Mouse (Mus musculus): Measurements from ENCODE around the gene Txndc2. TPM values are rescaled to one million over a fixed set of nuclear protein-coding genes. Genes with fewer than 3 reads are reported as not detected.

The Txndc2 gene
- polyA plus RNA-seq, 1 experiment from 2014 or later: 0.08 TPM

DNA sequence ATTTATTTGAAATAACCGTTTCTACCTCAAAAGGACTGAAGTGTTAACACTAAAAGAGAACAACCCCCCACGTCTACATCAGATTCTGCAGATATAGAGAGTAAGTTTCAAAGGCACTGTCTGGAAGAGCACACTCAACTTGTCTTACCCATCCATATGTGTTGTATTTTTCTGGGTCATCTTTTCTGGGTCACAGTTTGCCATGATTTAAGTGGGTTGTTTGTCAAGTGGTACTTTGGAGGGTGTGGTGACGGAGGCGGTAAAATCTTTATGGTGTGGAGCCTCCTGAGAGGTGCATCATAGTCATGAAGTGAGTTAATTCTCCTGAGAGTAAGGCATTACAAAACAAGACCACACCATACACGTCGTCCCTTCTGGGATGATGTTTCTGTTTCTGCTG is 16.4 kb downstream of the Txndc2 start:
- Histone ChIP-seq H3K36me3 (no peaks in the 10 kb centered on the region), H3K4me1 (no peaks in the 10 kb centered on the region), H3K4me2 (no peak overlapping the region), H3K4me3 (no peak overlapping the region), H3K9me3 (no peaks in the 10 kb centered on the region), H3K27ac (no peak overlapping the region), H3K27me3 (no peaks in the 10 kb centered on the region), H3K9ac (no peak overlapping the region)
- WGBS: 87% methylated on average over 6 of the region's 6 CpGs
- ATAC-seq (ENCODE audit: insufficient number of reproducible peaks, low FRiP score, low TSS enrichment, low read depth): no peak

DNA sequence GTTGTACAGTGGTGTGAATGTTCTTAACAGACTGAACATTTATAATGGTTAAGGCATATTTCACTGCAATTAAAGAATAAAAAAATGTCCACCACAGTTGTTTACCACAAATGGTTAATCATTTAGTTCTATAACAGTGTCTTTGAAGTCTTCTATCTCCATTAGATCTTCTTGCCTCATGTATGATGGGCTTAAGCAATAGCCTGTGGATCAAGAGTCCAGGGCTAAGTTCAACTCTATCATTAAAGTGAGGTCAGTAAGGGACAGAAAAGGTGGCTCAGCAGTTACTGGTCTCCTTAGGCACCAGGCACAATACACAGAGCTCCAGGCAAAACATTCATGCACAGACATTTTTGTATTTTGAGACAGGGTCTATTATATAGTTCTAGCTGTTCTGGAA is 18.8 kb downstream of the Txndc2 start:
- H3K9me3 ChIP-seq: no peaks in the 10 kb centered on the region
- H3K36me3 ChIP-seq: no peaks in the 10 kb centered on the region
- H3K9ac ChIP-seq: no peak overlapping the region
- no peak for ATAC-seq (ENCODE audit: insufficient number of reproducible peaks, low FRiP score, low TSS enrichment, low read depth)
- H3K27ac ChIP-seq: no peak overlapping the region
- no peaks in the 10 kb centered on the region for H3K4me1 ChIP-seq
- H3K4me2 ChIP-seq: no peak overlapping the region
- H3K4me3 ChIP-seq: no peak overlapping the region
- no peaks in the 10 kb centered on the region for H3K27me3 ChIP-seq

DNA sequence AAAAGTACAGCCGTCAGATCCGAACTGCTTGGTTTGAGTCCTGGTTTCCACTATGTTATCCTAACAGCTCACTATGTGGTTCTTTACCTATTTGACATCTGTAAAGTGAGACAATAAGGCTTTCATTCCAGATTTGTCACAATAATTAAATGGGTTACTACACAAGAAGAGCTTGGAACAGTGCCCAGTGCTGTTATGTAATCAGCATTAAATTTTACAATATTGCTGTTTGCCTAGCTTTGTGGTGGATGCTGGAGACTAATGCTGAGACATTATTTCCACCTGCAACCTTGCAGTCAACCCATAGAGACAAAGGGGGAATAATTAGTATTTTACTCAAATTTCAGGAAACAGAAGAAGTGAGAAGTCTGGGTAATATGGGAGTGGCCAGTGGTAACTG is 23.5 kb downstream of the Txndc2 start:
- ATAC-seq (ENCODE audit: insufficient number of reproducible peaks, low FRiP score, low TSS enrichment, low read depth): no peak
- H3K27ac ChIP-seq: no peak overlapping the region
- no peaks in the 10 kb centered on the region for H3K36me3 ChIP-seq
- no peak overlapping the region for H3K9ac ChIP-seq
- no peak overlapping the region for H3K4me3 ChIP-seq
- H3K4me1 ChIP-seq: peaks cover 6% of the 10 kb centered on the region
- 59% methylated on average over 2 of the region's 2 CpGs for WGBS
- no peak overlapping the region for H3K4me2 ChIP-seq
- H3K9me3 ChIP-seq: no peaks in the 10 kb centered on the region
- H3K27me3 ChIP-seq: no peaks in the 10 kb centered on the region

DNA sequence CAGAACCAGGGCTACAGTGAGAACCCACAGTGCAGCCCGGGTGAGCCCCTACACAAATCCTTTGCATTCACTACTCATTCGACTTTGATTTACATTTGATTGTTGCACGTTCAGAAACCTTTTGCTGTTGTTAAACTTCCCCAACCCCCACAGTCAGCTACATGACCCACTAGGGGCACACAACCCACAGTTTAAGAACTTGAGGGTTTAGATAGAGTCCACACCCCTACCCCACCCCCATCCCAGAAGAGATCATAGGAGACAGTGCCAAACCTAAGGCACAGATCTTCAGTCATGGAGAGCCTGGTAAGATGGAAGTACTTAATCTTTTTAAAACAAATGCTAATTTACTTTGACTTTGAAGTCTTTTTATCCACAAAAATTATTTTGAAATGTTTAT is 26.3 kb downstream of the Txndc2 start:
- H3K4me1 ChIP-seq: peaks cover 12% of the 10 kb centered on the region
- 36% methylated on average over 3 of the region's 3 CpGs for WGBS

DNA sequence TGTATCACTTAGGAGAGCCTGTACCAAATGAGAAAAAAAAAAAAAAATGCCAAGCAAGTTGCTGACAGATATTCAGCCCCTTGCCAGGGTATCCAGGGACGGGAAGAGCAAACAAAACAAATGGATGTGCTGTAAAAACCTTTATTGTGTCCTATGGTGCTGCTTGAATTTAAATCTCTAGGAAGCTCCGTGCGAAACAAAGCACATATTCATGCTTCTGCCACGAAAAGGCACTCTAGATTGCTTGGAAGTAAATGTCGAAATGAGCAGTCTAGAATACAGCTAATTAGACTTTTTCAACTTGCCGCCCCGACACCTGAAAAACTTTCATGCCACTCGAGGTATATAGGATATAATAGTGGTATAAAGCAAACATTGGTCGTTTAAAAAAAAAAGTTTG is 27.5 kb downstream of the Txndc2 start:
- H3K27ac ChIP-seq: peak overlapping the region; percentile 100
- under 1% methylated on average over 9 of the region's 9 CpGs for WGBS
- no peaks in the 10 kb centered on the region for H3K36me3 ChIP-seq
- no peaks in the 10 kb centered on the region for H3K27me3 ChIP-seq
- peaks cover 15% of the 10 kb centered on the region for H3K4me1 ChIP-seq
- peak overlapping the region; percentile 97 for H3K4me3 ChIP-seq
- H3K4me2 ChIP-seq: peak overlapping the region; percentile 59
- peak overlapping the region; percentile 99 for H3K9ac ChIP-seq
- ATAC-seq (ENCODE audit: insufficient number of reproducible peaks, low FRiP score, low TSS enrichment, low read depth): no peak
- H3K9me3 ChIP-seq: no peaks in the 10 kb centered on the region

More for the DNA sequence above, 26.3 kb downstream of the Txndc2 start:
- ATAC-seq (ENCODE audit: insufficient number of reproducible peaks, low FRiP score, low TSS enrichment, low read depth): no peak
- Histone ChIP-seq H3K27me3 (no peaks in the 10 kb centered on the region), H3K9ac (no peak overlapping the region), H3K4me2 (no peak overlapping the region), H3K36me3 (no peaks in the 10 kb centered on the region), H3K27ac (no peak overlapping the region), H3K4me3 (no peak overlapping the region), H3K9me3 (no peaks in the 10 kb centered on the region)

DNA sequence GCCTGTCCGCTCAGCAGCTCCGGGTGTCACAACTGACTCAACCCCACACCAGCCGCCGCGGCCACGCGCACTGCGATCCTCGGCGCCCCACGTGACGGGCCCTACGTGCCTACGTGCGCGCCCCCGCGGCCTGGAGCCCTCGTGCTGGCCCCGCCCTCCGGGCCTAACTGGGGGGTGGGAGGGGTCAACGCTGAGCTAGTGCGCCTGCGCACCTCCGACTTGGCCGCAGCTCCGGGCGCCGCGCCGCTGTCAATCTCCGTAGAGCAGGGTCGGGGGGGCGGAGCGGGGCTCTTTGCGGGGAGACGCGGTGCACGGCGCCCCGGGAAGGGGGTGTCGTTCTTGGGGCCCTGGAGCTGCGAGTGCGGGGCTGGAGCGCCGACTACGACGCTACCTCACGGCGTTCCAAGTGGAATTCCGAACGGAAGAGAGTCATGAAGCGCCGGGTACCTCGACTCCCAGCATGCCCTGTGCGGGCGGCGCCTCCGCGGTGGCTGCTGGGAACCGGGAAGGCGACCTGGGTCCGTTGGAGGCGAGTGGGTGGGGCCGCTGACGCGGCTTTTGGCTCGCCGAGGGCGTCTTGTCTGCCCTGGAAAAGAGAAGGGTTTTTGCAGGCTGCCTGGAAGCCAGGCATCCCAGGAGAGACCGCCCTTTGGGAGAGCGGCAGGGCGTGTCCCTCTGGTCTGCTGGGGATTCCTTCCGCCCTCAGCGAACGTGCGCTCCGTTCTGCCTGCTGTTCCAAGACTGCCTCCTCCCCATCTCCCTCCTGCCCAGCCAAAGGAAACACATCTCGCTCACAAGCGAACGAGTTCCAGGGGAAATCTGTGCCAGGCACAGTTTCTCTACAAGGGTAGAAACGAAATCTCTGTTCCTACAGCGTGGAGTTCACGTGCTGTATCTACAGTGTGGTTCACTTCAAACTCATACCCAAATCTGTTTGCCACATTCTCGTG is 28.2 kb downstream of the Txndc2 start, which contains the start of gene Vapa:
Gene Vapa, minus strand, starts transcription at position 93 of the 950 bp plus-strand sequence.
- H3K4me1 ChIP-seq: peaks cover 22% of the 10 kb centered on the region
- H3K9ac ChIP-seq: peak within 1 kb of the TSS; percentile 99
- H3K4me3 ChIP-seq: peak within 1 kb of the TSS; percentile 97
- H3K36me3 ChIP-seq: no peaks in the 10 kb centered on the region
- peak; percentile 92 for ATAC-seq (ENCODE audit: insufficient number of reproducible peaks, low FRiP score, low TSS enrichment, low read depth)
- peak within 1 kb of the TSS; percentile 100 for H3K27ac ChIP-seq
- H3K27me3 ChIP-seq: no peaks in the 10 kb centered on the region
- H3K9me3 ChIP-seq: no peaks in the 10 kb centered on the region
- H3K4me2 ChIP-seq: peak within 1 kb of the TSS; percentile 59
- under 1% methylated on average over 83 of the region's 85 CpGs for WGBS

DNA sequence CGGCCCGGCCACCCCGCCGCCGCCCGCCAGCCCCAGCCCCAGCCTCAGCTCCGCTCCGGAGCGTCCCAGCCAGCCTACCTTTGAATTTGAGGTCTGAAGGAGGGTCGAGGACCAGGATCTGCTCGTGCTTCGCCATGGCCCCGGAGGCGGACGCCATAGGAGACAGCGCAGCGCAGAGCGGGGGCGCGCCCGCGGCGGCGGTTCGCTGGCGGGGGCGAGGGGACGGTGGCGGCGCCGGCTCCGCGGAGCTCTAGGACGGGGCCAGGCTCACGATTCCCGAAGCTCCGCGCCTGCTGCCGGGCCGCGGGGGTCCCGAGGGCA is 28.9 kb downstream of the Txndc2 start:
- ATAC-seq (ENCODE audit: insufficient number of reproducible peaks, low FRiP score, low TSS enrichment, low read depth): peak; percentile 65
- H3K36me3 ChIP-seq: no peaks in the 10 kb centered on the region
- peak overlapping the region; percentile 99 for H3K9ac ChIP-seq
- no peaks in the 10 kb centered on the region for H3K9me3 ChIP-seq
- WGBS: under 1% methylated on average over 31 of the region's 42 CpGs
- H3K4me3 ChIP-seq: peak overlapping the region; percentile 97
- H3K27me3 ChIP-seq: no peaks in the 10 kb centered on the region
- H3K4me1 ChIP-seq: peaks cover 25% of the 10 kb centered on the region
- H3K27ac ChIP-seq: peak overlapping the region; percentile 100
- 0 out of 2 replicates have a peak overlapping the region, but pooled peaks have one; percentile 51 for H3K4me2 ChIP-seq

DNA sequence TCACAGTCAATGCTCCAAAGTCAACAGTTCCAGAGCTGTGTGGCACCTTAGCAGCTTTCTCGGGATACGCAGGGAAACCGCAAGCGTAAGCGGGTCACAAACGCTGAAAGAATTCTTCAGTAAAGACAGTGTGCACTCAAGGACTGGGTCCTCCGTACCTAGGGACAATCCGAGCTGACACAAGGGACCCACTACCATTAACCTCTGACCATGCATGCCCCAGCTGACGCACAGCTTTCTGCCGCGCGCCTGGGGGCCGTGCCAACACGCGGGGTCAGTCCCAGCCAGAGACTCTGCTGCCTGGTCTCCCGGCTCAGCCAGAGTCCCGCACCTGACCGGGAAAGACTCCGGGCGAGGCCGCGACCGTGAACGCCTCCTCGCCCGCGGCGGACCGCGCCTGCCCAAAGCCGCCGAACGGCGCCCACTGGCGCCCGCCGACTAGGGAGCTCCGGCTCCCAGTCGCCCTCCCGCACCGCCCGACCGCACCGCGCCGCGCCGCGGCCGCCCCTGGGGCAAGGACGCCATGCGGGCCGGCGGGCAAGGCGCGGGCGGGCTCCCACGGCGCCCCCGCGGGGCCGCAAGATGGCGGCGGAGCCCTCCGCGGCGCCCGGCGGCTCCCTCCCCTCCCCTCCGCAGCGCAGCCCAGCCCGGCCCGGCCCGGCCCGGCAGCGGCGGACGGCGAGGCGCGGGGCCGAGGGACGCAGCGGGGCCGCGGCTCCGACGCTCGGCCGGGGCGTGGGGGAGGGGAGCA is 29.4 kb downstream of the Txndc2 start:
- H3K4me1 ChIP-seq: peaks cover 29% of the 10 kb centered on the region
- under 1% methylated on average over 72 of the region's 91 CpGs for whole genome bisulfite sequencing

DNA sequence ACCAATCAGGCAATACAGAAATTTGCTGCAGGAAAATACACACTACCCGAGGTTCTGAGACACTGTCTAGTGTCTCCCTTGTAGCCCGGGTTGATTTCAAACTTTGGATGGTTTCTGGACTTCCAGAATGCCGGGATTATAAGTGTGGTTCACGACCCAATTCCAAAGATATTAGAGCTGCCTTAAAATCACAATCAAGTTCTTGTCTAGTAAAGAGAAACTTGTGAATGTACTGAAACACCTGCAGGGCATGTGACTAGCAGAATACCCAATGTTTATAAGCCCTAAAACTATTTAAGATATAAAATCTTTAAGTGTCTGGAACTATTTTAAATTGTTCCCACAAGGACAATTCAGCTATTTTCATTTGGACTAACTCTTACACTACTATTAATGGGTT is 30.2 kb downstream of the Txndc2 start:
- Histone ChIP-seq H3K36me3 (no peaks in the 10 kb centered on the region), H3K27me3 (no peaks in the 10 kb centered on the region), H3K4me2 (peak overlapping the region; percentile 51), H3K4me3 (peak overlapping the region; percentile 97), H3K27ac (no peak overlapping the region), H3K9ac (no peak overlapping the region), H3K4me1 (peaks cover 32% of the 10 kb centered on the region), H3K9me3 (no peaks in the 10 kb centered on the region)
- WGBS: 2% methylated on average over 4 of the region's 4 CpGs
- ATAC-seq (ENCODE audit: insufficient number of reproducible peaks, low FRiP score, low TSS enrichment, low read depth): no peak

More for the DNA sequence above, 29.4 kb downstream of the Txndc2 start:
- no peak for ATAC-seq (ENCODE audit: insufficient number of reproducible peaks, low FRiP score, low TSS enrichment, low read depth)
- no peaks in the 10 kb centered on the region for H3K9me3 ChIP-seq
- H3K4me3 ChIP-seq: peak overlapping the region; percentile 97
- H3K9ac ChIP-seq: peak overlapping the region; percentile 99
- H3K36me3 ChIP-seq: no peaks in the 10 kb centered on the region
- H3K4me2 ChIP-seq: peak overlapping the region; percentile 51
- H3K27ac ChIP-seq: peak overlapping the region; percentile 100
- no peaks in the 10 kb centered on the region for H3K27me3 ChIP-seq

DNA sequence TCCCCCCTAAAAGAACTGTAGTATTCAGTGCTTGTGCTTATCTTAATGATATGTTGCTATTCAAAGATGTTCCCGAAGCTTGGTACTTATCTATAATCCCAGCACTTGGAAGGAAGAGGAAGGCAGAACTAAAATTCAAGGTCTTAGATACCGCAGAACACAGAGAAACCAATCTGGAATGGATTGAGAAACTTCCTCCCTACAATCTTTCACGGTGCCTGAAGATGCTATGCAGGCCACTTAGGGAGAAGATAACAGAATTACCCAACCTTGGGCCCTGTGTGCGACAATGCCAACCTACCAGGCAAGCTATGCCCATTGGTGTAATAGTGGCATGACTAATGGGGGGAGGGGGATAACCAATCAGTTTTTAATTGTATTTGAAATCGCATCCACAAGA is 33.2 kb downstream of the Txndc2 start:
- Histone ChIP-seq H3K4me2 (no peak overlapping the region), H3K27me3 (no peaks in the 10 kb centered on the region), H3K4me3 (no peak overlapping the region), H3K36me3 (no peaks in the 10 kb centered on the region), H3K9me3 (no peaks in the 10 kb centered on the region), H3K9ac (no peak overlapping the region), H3K4me1 (peaks cover 27% of the 10 kb centered on the region), H3K27ac (no peak overlapping the region)
- no peak for ATAC-seq (ENCODE audit: insufficient number of reproducible peaks, low FRiP score, low TSS enrichment, low read depth)
- WGBS: 77% methylated on average over 5 of the region's 5 CpGs

DNA sequence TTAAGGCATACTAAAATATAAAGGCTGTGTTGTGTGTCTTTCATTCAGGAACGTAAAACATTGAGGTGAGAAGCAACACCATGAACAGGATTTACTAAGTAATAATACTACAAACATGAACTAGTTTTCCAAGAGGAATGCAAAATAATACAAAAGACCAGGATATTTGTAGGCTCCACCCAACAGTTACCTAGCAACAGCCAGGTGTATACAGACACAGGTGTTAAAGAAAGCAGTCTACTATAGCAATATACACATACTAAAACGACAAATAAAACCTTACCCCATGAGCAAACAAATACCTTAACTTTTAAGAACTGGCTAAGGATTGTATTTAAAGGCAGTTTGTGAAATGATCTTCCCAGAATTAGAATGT is 33.7 kb downstream of the Txndc2 start:
- Histone ChIP-seq H3K9me3 (no peaks in the 10 kb centered on the region), H3K4me1 (peaks cover 28% of the 10 kb centered on the region), H3K4me3 (no peak overlapping the region), H3K9ac (no peak overlapping the region), H3K4me2 (no peak overlapping the region), H3K27me3 (no peaks in the 10 kb centered on the region), H3K36me3 (no peaks in the 10 kb centered on the region), H3K27ac (no peak overlapping the region)
- ATAC-seq (ENCODE audit: insufficient number of reproducible peaks, low FRiP score, low TSS enrichment, low read depth): no peak
- 70% methylated on average over 2 of the region's 2 CpGs for WGBS

Data from limb, embryonic 15.5 days (tissue).